Mouse (Mus musculus) heart, embryonic 10.5 days (tissue): ENCODE results near the gene Galnt15. TPM values are rescaled to one million over a fixed set of nuclear protein-coding genes. Genes with fewer than 3 reads are reported as not detected.

ENCODE experiments used
- DNase-seq: peaks from one replicate; pipeline ENCODE4 v3.0.0-alpha.2; 2017; ENCODE audit warnings: low spot score
- H3K27ac ChIP-seq: fragments of 300-500 bp; sonication (generic); 2 replicates; pipeline ENCODE4 v1.5.1; 2016; ENCODE audit warnings: mild to moderate bottlenecking
- H3K27me3 ChIP-seq: fragments of 300-500 bp; sonication (generic); 2 replicates; pipeline ENCODE4 v1.6.1; 2016; ENCODE audit warnings: mild to moderate bottlenecking; ENCODE audit not compliant: poor library complexity, insufficient read depth, severe bottlenecking
- H3K36me3 ChIP-seq: fragments of 300-500 bp; sonication (generic); 2 replicates; pipeline ENCODE4 v1.6.1; 2016; ENCODE audit warnings: mild to moderate bottlenecking, moderate library complexity
- H3K4me1 ChIP-seq: fragments of 300-500 bp; sonication (generic); 2 replicates; pipeline ENCODE4 v1.6.1; 2016; ENCODE audit warnings: mild to moderate bottlenecking
- H3K4me3 ChIP-seq: fragments of 300-500 bp; sonication (generic); 2 replicates; pipeline ENCODE4 v1.5.1; 2016; ENCODE audit warnings: mild to moderate bottlenecking, moderate library complexity
- H3K9me3 ChIP-seq: fragments of 300-500 bp; sonication (generic); 2 replicates; pipeline ENCODE4 v1.6.1; 2016; ENCODE audit warnings: mild to moderate bottlenecking, moderate library complexity
- WGBS: fragments of 180-500 bp; shearing (Covaris S2); methylation state at CpG from one replicate; pipeline ENCODE4 v1.1.7; 2016; 5-methylcytosine and 5-hydroxymethylcytosine counted together
- polyA plus RNA-seq: library from polyadenylated mRNA; unstranded; fragments of >200 nt; fragmentation: Nextera tagmentation; extraction: Ambion mirVana; gene quantifications from 2 replicates; pipeline ENCODE4 v1.2.1, GENCODE M21; 2016

The Galnt15 gene
- polyA plus RNA-seq, 1 experiment from 2014 or later: 0.18 TPM

DNA sequence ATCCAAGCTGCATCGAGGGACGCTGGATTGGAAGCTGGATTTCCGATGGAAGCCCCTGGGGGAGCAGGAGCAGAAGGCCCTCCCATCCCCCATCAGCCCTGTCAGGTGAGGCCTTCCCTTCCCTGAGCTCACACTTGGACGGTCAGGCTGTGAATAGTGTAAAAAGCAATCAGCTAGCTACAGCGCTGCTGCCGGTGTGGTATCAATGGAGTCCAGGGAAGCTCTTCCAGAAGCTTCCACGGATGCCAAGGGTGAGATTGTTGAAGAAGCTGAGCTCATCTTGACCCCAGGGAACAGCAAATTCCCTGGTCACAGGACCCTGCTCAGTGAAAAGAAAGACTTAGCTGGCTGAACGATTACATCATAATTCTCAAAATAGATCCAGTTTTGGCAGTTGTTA is 17.6 kb downstream of the Galnt15 start:
- H3K4me3 ChIP-seq: no peak overlapping the region
- H3K9me3 ChIP-seq: no peaks in the 10 kb centered on the region
- peak overlapping the region; percentile 1; the same call in 1 of the 2 replicates for H3K27ac ChIP-seq
- H3K36me3 ChIP-seq: no peaks in the 10 kb centered on the region
- WGBS: 65% methylated on average over 8 of the region's 8 CpGs
- H3K4me1 ChIP-seq: peaks cover 32% of the 10 kb centered on the region
- no peak for DNase-seq
- no peaks in the 10 kb centered on the region for H3K27me3 ChIP-seq

DNA sequence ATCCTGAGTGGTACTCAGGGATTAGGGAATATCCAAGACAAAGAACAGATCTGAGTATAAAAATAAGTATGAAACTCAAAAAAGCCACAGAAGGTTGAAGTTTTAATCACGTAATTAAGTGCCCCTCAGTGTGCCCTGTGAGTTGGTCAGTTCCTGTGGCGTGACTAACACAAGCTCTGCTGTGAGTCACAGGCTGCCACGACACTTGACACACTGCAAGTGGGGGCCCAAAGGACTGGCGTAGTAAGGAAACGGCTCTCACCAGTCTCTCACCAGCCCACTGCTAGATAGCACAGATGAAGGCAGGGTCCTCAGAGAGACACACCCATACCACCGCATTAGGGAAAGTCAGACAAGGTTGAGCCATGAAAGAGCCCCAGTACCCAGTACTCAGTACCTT is 21.4 kb downstream of the Galnt15 start:
- 49% methylated on average over 6 of the region's 6 CpGs for WGBS
- no peak for DNase-seq

GRCm38 (mm10) chr14:32053895-32054294 is 25.1 kb downstream of the Galnt15 start:
- Histone ChIP-seq H3K36me3 (no peaks in the 10 kb centered on the region), H3K27me3 (no peaks in the 10 kb centered on the region), H3K4me3 (no peak overlapping the region), H3K9me3 (no peaks in the 10 kb centered on the region), H3K4me1 (peaks cover 33% of the 10 kb centered on the region), H3K27ac (peak overlapping the region; percentile 84; the same call in 1 of the 2 replicates)
- DNase-seq: peak; percentile 85
- 56% methylated on average over 5 of the region's 5 CpGs for WGBS

More for the DNA sequence above, 21.4 kb downstream of the Galnt15 start:
- H3K27ac ChIP-seq: no peak overlapping the region
- H3K9me3 ChIP-seq: no peaks in the 10 kb centered on the region
- H3K4me1 ChIP-seq: peaks cover 36% of the 10 kb centered on the region
- no peaks in the 10 kb centered on the region for H3K36me3 ChIP-seq
- H3K27me3 ChIP-seq: no peaks in the 10 kb centered on the region
- no peak overlapping the region for H3K4me3 ChIP-seq

DNA sequence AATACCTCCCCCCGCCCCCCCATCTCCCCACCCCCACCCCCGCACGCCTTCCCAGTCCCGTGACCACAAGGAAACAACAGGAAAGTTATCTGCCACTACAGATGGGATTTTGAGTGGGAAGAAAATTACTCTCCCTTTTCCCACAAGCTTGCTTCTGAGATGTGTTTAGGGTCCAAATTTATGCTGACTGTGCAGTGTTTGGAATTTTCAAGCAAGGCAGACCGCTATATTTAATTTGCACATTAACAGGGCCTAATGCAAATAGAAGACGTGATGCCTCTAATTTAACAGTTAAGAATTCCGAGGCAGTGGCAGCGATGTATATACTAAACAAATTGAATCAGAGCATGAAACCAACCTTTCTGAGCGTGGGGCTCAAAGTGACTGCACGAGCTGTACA is 26.0 kb downstream of the Galnt15 start:
- no peak overlapping the region for H3K4me3 ChIP-seq
- peaks cover 31% of the 10 kb centered on the region for H3K4me1 ChIP-seq
- no peaks in the 10 kb centered on the region for H3K27me3 ChIP-seq
- DNase-seq: no peak
- H3K27ac ChIP-seq: peak overlapping the region; percentile 84
- H3K36me3 ChIP-seq: no peaks in the 10 kb centered on the region
- no peaks in the 10 kb centered on the region for H3K9me3 ChIP-seq
- 49% methylated on average over 10 of the region's 10 CpGs for whole genome bisulfite sequencing

DNA sequence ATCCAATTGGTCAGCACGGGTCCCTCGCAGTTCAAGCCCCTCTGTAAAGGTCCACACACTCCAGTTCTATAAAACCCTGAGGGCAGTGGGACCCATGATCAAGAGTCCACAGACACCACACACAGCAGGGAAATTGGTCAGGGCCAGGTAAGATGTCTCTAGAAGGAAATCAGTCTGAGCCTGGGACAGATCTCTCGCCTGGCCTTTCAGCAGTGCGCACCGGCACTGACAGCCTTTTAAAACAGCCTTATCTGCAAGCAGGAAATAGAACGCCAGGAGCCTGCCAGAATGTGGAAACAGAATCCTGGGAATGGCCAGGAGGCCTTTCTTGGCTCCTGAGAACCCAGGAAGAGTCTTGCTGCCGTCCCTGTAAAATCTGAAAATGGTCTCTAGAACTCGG is 27.0 kb downstream of the Galnt15 start:
- Histone ChIP-seq H3K36me3 (no peaks in the 10 kb centered on the region), H3K4me1 (peaks cover 24% of the 10 kb centered on the region), H3K27ac (peak overlapping the region; percentile 84), H3K4me3 (0 out of 2 replicates have a peak overlapping the region, but pooled peaks have one; percentile 2), H3K27me3 (no peaks in the 10 kb centered on the region), H3K9me3 (no peaks in the 10 kb centered on the region)
- DNase-seq: no peak
- 24% methylated on average over 8 of the region's 8 CpGs for WGBS

GRCm38 (mm10) chr14:32056675-32057074 is 27.9 kb downstream of the Galnt15 start:
- H3K36me3 ChIP-seq: no peaks in the 10 kb centered on the region
- no peak overlapping the region for H3K4me3 ChIP-seq
- no peak for DNase-seq
- no peaks in the 10 kb centered on the region for H3K27me3 ChIP-seq
- peak overlapping the region; percentile 84; the same call in 1 of the 2 replicates for H3K27ac ChIP-seq
- H3K4me1 ChIP-seq: peaks cover 24% of the 10 kb centered on the region
- 97% methylated on average over 2 of the region's 2 CpGs for WGBS
- H3K9me3 ChIP-seq: no peaks in the 10 kb centered on the region

DNA sequence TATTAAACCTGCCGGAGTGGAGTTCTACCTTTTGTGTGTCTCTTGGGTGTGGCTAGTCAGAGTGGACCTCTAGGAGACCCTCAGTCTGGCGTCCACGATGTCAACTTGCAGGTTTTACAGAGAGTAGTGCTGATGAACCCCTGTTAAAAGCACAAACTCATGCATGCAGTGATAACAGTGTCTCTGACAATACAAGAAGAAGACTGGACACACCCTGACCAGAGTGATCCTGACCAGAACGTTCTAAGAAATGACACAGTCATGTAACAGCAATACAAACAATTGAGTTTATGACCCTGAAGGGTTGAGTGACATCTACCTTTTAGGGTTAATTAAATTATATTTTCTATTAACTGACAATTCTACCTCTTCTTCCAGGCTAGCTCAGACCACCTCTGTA is 28.9 kb downstream of the Galnt15 start:
- no peak overlapping the region for H3K27ac ChIP-seq
- H3K9me3 ChIP-seq: no peaks in the 10 kb centered on the region
- peaks cover 24% of the 10 kb centered on the region for H3K4me1 ChIP-seq
- no peak for DNase-seq
- H3K4me3 ChIP-seq: no peak overlapping the region
- no peaks in the 10 kb centered on the region for H3K27me3 ChIP-seq
- 69% methylated on average over 4 of the region's 4 CpGs for WGBS
- H3K36me3 ChIP-seq: no peaks in the 10 kb centered on the region

- no peaks in the 10 kb centered on the region for H3K27me3 ChIP-seq
- H3K27ac ChIP-seq: no peak overlapping the region
- DNase-seq: no peak
- H3K9me3 ChIP-seq: peaks cover 3% of the 10 kb centered on the region; the same call in 1 of the 2 replicates
- no peaks in the 10 kb centered on the region for H3K36me3 ChIP-seq
- WGBS: 85% methylated on average over 4 of the region's 4 CpGs
- H3K4me1 ChIP-seq: no peaks in the 10 kb centered on the region
- no peak overlapping the region for H3K4me3 ChIP-seq
Measured at GRCm38 (mm10) chr14:32061398-32061797, 32.6 kb downstream of the Galnt15 start.

DNA sequence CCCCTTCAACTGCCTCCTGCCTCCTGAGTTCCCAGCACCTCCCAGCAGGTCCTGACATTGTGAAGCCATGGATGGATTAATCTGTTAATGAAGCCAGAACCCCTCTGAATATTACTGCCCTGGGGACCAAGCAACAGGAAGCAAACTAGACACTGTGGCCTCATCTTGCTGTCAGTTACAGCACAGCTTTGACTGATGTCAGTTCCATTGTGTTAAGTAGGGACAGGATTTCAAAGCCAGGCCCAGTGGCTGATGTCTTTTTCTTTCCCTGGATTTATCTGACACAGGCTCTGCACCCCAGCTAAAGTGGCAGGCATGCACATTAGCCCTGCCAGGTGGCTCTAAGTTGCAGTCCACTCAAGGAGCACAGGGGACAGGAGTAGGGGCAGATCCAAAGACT is 44.0 kb downstream of the Galnt15 start:
- Histone ChIP-seq H3K4me3 (no peak overlapping the region), H3K36me3 (no peaks in the 10 kb centered on the region), H3K9me3 (no peaks in the 10 kb centered on the region), H3K27me3 (no peaks in the 10 kb centered on the region), H3K4me1 (peaks cover 15% of the 10 kb centered on the region), H3K27ac (peak overlapping the region; percentile 71)
- peak; percentile 71 for DNase-seq

- DNase-seq: peak; percentile 91
- WGBS: 11% methylated on average over 8 of the region's 8 CpGs
Measured at GRCm38 (mm10) chr14:32073211-32073685, 44.5 kb downstream of the Galnt15 start.

GRCm38 (mm10) chr14:32073901-32074300 is 45.1 kb downstream of the Galnt15 start:
- no peaks in the 10 kb centered on the region for H3K27me3 ChIP-seq
- H3K27ac ChIP-seq: peak overlapping the region; percentile 71
- H3K36me3 ChIP-seq: no peaks in the 10 kb centered on the region
- peaks cover 15% of the 10 kb centered on the region for H3K4me1 ChIP-seq
- H3K4me3 ChIP-seq: no peak overlapping the region
- DNase-seq: no peak
- no peaks in the 10 kb centered on the region for H3K9me3 ChIP-seq
- 62% methylated on average over 7 of the region's 7 CpGs for WGBS

More at GRCm38 (mm10) chr14:32073211-32073685, 44.5 kb downstream of the Galnt15 start:
- peaks cover 15% of the 10 kb centered on the region for H3K4me1 ChIP-seq
- peak overlapping the region; percentile 71 for H3K27ac ChIP-seq
- no peak overlapping the region for H3K4me3 ChIP-seq
- H3K36me3 ChIP-seq: no peaks in the 10 kb centered on the region
- no peaks in the 10 kb centered on the region for H3K9me3 ChIP-seq
- H3K27me3 ChIP-seq: no peaks in the 10 kb centered on the region

DNA sequence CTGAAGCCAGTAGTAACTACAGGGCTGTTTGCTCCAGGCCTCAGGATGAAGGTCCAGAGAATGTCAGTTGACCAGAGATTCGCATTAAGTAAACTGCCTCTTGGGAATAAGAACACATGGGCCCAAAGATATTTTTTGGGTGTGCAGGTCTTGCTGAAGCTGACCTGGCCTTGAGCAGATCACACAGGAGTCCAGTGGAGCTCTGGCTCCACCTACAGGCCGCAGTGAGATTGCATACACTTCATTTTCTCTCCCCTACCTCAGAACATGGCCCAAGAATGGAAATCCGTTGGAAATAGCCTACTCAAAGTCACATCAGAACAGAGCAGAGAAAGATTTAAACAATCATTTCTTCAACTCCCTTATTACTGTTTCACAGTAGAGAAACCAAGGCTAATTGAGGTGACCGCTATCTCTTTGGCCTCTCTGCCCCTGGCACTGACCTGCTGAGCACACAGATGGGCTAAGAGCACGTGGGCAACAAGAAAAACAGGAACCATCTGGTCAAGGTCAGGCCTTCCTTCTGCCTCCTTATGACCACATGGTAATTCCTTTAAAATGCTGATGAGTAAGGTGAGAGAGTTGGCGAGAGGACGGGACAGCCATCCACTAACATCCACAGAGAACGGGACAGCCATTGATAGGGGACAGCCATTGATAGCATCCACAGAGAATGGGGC is 48.2 kb downstream of the Galnt15 start:
- DNase-seq: no peak
- Histone ChIP-seq H3K4me1 (peaks cover 15% of the 10 kb centered on the region), H3K27me3 (no peaks in the 10 kb centered on the region), H3K9me3 (no peaks in the 10 kb centered on the region), H3K36me3 (peaks cover 17% of the 10 kb centered on the region), H3K4me3 (no peak overlapping the region), H3K27ac (no peak overlapping the region)
- 44% methylated on average over 8 of the region's 8 CpGs for WGBS

GRCm38 (mm10) chr14:32081026-32081425 is 52.2 kb downstream of the Galnt15 start:
- WGBS: 87% methylated on average over 10 of the region's 10 CpGs
- Histone ChIP-seq H3K36me3 (peaks cover 29% of the 10 kb centered on the region), H3K4me3 (no peak overlapping the region), H3K4me1 (peaks cover 8% of the 10 kb centered on the region; the same call in 1 of the 2 replicates), H3K27me3 (no peaks in the 10 kb centered on the region), H3K9me3 (no peaks in the 10 kb centered on the region), H3K27ac (no peak overlapping the region)
- DNase-seq: no peak
